Mouse (Mus musculus) monocyte, adult 2 months (primary cell): ENCODE measurements around the gene Cyp4f16.
"Not testable (repeated sequence)": the region's sequence is repeated elsewhere in the genome, so short reads cannot be mapped to it uniquely, and the experiment has no call there.

Source experiments
- DNase-seq, 2 experiments: peaks; one replicate each; pipeline ENCODE4 v3.0.0; 2022; ENCODE audit warnings: low spot score in 2 of 2, low read depth in 1 of 2

Cyp4f16 gene

DNA sequence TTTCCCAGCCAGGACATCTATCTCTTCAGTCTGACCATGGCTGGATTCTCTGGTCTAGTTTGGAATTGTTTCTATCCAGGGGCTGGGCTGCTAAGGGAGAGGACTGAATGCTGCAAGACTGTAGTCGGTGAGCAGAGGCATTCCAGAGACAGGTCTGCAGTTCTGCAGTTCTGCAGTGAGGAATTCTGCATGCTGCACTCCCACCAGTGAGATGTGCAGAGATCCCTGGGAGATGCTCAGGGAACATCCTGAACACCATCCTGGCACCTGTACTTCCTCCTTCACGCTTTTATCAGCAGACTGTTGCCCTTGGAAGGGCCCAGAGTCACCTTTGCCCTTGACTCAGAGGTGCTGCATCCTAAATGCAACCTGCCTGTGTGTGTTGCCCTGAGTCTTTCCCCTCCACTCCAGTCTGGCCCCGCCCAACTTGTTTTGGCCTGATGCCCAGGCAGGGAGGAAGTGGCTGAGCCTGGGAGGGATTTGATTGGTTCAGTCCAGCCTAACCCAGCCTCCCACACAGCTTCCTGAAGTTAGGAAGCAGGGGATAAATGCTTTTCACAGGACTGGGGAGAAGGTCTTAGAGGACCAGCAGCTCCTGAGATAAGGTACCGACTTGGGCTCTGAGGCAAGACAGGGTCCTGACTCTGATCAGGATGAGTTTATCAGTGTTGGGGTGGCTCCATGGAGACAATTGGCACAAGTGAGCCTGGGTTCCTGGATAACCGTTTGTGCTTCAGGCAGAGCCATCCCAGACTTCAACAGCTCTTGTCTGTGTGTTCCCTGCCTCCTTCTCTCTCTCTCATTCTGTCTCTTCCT is at the start of gene Cyp4f16:
Gene Cyp4f16, plus strand, starts transcription at position 508 of the 816 bp plus-strand sequence.
- peak; percentile 49 to 69 for DNase-seq

DNA sequence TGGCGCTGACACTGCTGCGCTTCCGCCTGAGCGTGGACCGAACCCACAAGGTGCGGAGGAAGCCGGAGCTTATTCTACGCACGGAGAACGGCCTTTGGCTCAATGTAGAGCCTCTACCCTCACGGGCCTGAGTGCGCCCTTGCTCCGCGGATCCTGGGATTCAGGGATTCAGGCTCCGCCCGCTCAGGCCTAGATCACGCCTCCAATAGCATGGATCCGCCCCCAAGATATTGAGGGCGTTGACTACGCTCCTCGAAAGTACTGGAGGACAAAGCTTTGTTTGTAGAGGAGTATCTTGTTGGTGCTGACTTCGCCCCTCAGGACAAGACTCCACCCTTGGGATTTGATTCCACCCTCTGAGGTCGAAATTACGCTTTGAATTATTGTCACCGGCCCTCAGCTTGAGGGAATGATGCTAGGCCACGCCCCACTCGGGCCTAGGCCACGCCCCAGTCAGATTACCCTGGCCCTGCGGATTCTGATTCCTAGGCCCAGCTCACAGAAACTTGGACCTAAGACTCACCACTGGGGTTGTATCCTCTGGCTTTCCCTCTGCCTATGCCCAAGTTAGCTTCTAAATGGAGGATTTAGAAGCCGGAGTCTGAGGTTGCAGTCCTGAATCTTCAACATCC is 43.9 kb upstream of the Cyp4f16 start:
- no peak for DNase-seq

DNA sequence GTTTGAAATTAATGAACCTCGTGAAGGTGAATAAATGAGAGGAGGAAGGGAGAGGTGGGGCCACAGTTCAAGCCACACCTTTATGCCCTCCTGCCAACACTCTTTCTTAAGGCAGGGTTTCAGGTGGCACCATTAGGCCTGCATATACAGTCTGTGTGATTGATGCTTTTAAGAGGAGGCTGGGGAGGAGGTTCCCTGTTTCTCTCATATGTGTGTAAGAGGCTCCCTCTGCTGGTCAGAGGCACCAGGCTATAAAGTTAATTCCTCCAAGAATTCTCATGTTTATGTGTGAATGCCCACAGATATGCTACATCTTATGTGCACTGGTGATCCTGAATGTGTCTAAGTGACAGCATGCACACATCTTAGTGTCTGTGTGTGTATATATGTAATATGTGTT is 41.8 kb upstream of the Cyp4f16 start:
- DNase-seq: peak in 1 of 2 experiments; percentile 16

DNA sequence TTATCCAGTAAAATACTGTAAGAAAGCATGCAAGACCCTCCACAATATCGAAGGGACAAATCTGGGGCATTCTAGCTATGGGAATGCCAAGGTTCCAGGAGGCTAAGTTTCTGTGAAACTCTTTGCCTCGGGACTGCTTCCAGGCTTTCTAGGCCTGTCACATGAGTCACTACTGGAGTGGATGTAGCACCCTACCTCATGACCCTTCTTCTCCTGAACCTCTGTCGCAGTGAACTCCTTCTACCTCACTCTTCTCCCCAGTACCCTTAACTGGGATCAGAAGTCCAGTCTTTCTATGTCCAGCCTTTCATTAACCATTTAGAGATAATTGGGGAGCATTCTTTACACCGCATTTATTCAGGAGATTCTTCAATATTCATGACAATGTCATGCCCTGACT is 35.8 kb upstream of the Cyp4f16 start:
- not testable (repeated sequence) for DNase-seq

DNA sequence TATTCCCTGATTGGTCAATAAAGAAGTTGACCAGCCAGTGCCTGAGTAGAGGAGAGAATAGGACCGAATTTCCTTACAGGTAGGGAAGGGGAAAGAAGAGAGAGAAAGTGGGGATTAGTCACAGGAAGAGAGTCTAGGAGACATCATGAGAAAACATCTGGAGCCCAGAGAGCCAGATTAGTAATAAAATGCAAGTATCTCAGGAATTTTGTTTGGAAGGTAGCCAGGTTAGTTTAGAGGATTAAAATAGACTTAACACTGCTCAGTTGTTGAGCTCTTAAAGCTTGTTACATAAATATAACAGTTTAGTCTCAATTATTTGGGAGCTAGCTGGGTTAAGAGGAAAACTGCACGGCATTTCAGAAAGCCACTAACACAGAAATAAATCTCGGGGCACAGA is 35.3 kb upstream of the Cyp4f16 start:
- DNase-seq: no peak

DNA sequence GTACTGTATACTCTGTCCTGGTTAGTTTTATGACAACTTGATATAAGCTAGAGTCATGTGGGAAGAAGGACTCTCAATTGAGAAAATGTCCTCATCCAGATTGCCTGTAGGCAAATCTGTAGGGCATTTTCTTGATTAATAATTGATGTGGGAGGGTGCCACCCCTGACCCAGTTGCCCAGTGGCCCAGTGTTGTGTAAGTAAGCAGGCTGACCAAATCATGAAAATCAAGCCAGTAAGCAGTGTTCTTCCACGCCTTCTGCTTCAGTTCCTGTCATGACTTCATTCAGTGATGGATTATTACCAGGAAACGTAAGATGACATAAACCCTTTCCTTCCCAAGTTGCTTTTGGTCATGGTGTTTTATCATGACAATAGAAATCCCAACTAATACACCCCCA is 33.2 kb upstream of the Cyp4f16 start:
- no peak for DNase-seq

DNA sequence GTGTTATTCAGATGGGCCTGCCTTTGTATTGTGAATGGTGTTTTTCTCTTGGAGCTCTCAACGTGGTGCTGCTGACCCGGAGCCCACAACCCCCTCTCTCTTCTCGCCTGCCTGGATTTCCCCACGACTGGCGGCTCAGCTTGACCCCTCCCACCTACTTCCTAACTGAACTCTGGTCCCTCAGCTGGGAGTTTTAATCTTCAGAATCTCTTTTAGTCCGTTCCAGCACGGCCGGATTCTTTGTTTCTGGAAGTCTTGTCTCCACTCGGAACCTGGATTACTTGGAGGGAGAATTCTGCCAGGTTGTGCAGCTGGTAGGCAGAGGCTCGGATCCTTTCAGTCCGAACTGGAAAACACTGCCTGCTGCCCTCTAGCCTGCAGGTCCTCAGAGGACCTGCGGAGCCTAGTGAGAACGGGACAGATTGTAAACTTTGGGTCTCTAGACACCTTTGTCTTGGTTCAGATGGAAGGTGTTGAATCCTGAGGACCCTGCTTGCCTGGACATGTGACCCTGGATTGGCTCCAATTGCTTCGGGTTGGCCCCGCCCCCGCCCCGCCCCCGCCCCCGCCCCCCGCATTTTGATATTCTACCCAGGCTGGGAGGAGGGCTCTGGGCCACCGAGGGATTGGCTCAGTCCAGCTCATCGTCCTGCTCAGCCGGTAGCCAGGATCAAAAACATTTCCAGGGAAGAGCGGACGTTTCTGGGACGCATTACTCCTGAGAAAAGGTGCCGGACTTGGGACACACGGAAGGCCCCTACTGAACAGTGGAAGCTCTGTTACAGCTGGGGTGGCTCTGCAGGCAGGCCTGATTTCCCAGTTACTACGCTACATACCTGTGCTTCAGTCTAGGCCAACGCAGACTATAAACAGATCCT is 30.3 kb upstream of the Cyp4f16 start, which contains the start of gene Cyp4f17:
Gene Cyp4f17, plus strand, starts transcription at position 200 of the 878 bp plus-strand sequence.
- DNase-seq: no peak

DNA sequence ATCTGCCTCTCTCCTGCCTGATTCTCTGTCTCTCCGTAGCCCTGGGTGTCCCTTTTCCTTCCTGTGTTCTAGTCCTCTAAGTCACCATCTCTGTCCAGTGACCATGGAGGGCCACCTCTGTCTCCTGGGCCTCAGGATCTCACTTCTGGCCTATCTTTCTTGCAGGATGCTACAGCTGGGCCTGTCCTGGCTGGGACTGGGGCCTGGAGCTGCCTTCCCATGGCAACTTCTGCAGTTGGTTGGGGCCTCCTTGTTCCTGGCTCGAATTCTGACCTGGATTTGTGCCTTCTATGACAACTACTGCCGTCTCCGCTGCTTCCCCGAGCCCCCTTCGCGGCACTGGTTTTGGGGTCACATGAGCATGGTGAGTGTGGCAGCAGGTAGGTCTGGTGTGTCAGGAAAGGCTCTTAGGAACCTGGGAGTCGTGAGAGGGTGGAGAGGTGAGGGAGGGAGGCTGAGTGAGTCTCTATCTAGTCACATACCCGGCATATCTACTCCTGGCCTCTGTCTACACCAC is 29.6 kb upstream of the Cyp4f16 start:
- DNase-seq: no peak

DNA sequence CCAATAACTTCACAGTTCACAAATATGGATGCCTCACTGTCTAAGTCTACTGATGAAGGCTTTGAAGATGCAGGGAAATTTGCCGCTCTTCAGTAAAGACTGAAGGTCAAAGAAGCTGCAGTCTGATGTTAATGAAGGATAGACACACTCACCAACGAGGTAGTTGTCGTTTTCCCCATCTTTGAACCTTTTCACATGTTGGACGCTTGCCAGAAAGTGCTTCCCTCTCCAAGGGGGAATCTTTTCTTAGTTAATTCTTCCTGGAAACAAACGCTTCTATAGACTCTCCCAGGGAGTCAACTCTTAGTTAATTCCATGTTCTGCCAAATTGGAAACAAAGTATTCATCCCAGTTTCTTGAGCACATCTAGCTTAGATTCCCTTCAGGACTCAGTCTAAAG is 20.2 kb upstream of the Cyp4f16 start:
- DNase-seq: no peak

DNA sequence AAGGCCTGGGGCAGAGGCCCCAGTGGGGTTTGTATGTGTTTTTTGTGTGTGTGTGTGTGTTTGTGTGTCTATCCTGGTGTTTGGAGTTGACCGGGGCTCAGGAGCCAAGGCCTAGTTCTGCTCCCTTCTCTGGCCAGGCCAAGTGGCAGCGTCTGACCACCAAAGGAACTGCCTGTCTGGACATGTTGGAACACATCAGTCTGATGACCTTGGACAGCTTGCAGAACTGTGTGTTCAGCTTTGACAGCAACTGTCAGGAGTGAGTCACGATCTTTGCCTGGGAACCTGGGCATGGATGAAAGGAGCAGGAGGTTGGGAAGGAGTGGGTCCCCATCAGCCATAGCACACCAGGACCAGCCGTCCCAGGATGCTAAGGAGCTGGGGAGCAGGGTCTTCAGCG is 14.4 kb upstream of the Cyp4f16 start:
- no peak for DNase-seq

DNA sequence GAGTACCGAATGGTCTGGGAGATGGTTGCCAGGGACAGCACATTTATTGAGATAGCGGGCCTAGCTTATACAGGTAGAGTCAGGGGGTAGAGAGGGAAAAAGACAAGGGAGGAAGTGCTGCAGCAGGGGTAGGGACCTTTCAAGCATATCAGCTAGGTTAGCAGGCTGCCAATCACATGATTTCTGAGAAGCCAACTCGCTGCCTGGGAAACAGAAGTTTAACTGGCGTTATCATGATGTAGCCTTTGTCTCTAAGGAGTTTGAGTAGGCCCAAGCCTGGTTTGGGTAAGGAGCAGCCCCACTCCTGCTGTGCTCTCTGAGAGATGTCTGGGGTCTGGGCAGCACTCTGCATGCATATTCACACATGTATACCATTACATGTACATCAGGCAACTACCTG is 14.0 kb upstream of the Cyp4f16 start:
- DNase-seq: no peak

DNA sequence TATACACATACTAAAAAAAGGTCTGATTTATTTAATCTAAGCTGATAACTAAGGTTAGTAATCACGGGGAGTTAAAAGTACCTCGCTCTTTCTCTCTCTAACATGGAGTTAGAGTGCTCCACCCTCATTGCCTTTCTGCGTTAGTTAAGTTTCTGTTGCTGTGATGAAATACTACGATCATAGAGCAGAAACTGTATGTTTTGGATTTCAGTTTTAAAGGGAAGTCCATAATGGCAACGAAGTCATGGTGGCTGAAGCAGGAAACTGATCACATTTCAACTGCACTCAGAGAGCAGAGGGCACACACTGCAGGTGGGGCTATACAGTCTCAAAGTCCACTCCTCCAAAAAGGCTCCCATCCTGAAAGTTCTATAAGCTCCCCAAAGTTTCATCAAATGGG is 13.5 kb upstream of the Cyp4f16 start:
- DNase-seq: no peak

DNA sequence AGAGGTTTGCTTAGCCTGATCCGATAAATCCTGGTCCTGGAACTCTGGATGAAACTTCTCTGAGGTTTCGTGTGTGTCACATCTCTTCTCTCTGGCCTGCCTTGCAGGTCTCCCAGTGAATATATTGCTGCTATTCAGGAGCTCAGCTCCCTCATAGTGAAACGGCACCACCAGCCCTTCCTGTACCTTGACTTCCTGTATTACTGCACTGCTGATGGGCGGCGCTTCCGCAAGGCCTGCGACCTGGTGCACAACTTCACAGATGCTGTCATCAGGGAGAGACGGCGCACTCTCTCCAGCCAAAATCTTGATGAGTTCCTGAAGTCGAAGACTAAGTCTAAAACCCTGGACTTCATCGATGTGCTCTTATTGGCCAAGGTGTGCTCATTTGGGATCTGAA is 12.5 kb upstream of the Cyp4f16 start:
- no peak for DNase-seq

DNA sequence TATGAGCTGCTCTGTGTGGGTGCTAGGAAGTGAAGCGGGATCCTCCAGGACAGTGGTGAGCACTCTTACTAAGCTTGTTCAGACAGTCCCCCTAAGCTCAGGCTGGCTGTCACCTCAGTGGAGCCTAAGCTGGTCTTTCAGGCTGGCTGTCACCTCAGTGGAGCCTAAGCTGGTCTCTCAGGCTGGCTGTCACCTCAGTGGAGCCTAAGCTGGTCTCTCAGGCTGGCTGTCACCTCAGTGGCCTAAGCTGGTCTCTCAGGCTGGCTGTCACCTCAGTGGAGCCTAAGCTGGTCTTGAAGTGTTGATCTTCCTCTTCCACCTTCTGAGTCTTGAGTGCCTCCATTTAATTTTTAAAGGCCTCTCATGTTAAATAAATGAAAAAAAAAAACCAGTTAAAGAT is 10.0 kb upstream of the Cyp4f16 start:
- not testable (repeated sequence) for DNase-seq

DNA sequence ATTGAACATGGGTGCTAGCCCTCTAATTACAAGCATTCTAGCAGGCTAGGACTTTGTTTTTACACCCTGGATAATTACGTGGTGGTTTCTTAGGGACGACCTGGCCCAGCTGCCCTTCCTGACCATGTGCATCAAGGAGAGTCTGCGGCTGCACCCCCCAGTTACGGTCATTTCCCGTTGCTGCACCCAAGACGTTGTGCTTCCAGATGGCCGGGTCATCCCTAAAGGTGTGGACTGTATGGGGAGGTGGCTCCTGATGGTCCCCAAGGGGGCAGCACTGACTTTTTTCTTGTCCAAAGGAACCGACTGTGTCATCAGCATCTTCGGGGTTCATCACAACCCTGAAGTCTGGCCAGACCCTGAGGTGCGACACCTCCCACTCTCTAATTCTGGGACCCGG is 8.6 kb upstream of the Cyp4f16 start:
- no peak for DNase-seq

DNA sequence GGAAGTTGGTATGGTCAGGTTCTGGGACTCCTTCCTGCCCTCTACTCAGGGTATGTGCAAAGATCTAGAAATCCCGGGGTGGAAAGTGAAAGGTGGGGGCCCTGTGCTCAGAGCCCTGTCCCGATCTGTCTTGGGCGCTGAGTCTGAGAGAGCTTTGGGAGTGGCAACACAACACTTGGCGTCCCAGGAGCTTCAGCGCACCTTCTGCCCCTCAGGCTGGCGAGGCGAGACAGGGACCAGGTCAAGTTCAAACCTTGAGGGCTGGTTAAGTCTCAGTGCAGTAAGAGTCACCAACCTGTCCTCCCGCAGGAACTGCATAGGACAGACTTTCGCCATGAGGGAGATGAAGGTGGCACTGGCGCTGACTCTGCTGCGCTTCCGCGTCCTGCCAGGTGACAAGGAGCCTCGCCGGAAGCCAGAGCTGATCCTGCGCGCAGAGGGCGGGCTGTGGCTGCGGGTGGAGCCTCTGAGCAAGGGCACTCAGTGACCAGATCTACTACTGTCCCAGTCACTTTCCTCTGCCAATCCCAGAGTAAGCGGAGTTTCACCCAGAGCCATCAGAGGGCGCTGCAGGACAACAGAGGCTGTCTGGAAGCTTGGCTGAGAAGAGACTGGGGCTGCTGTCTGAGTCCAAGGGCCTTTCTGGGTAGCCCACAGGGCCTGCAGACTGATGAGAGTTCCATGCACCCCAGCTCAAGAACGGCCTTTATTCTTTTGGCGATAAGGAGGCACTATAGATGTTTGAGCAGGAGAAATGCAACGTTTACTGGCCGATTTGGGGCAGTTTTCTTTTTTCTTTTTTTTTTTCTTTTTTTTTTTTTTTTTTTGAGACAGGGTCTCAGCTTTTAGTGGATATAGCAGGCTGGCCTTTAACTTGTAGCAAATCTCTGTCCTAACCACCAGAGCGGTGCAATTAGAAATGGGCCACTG is 7.7 kb upstream of the Cyp4f16 start:
- DNase-seq: peak; percentile 82 to 86

DNA sequence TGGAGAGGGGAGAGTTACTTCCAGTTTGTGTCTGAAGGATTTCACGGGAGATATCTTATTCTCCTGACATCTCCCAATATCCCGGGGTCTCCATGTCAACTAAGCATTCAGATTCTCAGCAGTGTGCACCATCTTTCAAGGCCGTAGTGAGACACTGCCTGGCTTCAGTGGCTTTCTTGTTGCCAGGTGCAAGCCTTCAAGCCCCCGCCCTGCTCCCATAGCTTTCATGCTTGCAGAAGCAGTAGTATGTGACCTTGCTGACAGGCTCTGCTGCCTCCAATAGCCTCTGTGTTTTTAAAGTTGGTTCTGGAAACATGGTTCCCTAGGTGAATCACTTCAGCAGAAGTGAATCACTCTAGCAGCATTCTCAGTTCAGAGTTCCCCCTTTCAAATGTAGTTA is 4.0 kb upstream of the Cyp4f16 start:
- DNase-seq: not testable (repeated sequence)

DNA sequence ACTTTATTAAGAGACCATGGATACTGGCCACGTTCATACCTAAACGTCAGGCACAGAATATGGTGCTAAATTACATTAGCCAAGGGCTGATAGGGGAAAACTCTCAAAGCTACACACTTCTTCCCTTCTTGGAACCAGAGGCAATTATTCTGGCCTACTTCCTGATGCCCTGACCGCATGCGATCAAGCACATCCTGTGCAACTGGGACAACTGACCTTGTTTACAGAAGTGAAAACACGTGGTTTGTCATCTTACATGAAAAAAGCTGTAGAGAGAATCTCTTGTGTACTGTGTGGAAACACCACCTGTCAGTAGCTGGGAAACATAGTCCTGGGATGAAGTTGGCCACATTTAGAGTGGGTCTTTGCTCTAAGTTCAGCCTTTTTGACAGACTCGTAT is 2.3 kb upstream of the Cyp4f16 start:
- peak in 1 of 2 experiments; percentile 37 for DNase-seq

DNA sequence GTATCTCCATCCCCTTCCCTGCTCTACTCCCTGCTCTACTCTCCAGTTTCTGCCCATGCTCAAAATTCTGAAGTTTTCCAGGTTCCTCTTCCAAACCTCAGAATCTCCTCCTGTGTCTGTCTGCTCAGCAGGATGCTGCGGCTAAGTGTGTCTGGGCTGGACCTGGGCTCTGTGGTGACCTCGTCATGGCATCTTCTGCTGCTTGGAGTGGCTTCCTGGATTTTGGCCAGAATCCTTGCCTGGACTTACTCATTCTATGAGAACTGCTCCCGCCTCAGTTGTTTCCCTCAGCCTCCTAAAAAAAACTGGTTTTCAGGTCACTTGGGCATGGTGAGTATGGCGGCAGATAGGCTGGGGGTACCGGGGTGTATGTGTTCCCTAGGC is 501 bp downstream of the Cyp4f16 start:
- DNase-seq: no peak

DNA sequence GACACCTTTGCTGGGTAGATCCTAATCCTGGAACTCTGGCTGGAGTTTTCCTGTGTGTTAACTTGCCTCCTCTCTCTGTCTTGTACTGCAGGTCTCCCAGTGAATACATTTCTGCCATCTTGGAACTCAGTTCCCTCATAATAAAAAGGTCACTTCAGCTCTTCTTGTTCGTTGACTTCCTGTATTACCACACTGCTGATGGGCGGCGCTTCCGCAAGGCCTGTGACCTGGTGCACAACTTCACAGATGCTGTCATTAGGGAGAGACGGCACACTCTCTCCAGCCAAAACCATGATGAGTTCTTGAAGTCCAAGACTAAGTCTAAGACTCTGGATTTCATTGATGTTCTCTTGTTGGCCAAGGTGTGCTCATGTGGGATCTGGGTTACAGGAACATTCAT is 8.4 kb downstream of the Cyp4f16 start:
- not testable (repeated sequence) for DNase-seq
